Mouse (Mus musculus): ENCODE data around the gene Wnt5b.

DNA sequence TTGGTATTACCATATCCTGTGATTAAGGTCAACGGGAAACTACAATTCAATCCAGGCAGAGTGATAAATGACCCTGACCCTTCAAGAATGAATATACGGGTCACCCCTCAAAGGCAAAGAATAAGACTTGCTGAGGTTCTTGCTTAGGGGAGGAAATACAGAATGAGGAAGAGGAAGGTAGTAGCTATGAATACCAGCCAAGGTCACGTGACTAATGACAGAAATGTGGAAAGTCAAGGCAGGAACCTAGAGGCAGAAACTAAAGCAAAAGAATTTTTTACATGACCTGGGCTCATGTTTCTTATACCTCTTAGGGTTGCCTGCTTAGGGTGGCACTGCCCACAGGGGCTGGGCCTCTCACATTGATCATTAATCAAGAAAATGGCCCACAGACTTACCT is 71.4 kb downstream of the Wnt5b start:
- TF ChIP-seq CTCF (IDR thresholded peaks at IDR 0.05; ENCODE audit: low read depth) (no peak), EP300 (IDR thresholded peaks at IDR 0.05; ENCODE audit: low read depth) (no peak)

All from liver, embryonic 14.5 days (tissue).